Mouse (Mus musculus) left cerebral cortex, postnatal 25 days (tissue): Measurements from ENCODE around the gene Usp10. TPM values are rescaled to one million over a fixed set of nuclear protein-coding genes. Genes with fewer than 3 reads are reported as not detected.
A peak's percentile ranks its signal among the peaks of the same experiment; 100 is the strongest.

ENCODE experiments used
- DNase-seq, 2 experiments: peaks; one replicate each; pipeline ENCODE4 v3.0.0; 2022; ENCODE audit warnings: low spot score in 2 of 2, mixed read lengths in 1 of 2
- intact Hi-C: fragments of 180-260 bp; cut with DNase I; formaldehyde crosslinking; loops from one replicate; pipeline ENCODE4 v1.15.1; 2025
- total RNA-seq, 2 experiments: library from RNA; stranded (reverse); gene quantifications; 2 replicates each; pipeline ENCODE4 v1.2.3; 2021

Usp10 gene
- total RNA-seq, 2 experiments from 2014 or later = 84.4 to 84.7 TPM

DNA sequence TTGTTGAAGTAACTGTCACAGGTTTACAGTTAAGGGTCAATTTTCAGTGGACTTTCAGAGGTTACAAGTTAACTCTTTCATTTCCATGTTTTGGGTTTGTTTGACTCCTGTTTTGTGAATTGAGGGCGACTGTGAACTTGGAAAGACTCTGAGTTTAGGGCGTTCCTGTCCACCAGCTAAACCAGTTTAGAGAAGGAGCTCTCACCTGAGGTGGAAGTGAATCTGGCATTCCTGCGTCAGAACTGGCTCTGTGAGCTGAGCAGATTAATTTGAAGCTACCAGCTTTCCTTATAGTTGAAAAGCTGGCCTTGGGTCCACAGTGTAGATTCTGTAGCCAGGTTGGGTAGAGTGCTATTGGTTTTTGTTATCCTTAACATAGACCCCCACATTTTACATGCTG is 3.0 kb downstream of the Usp10 start:
- intact Hi-C loops = no loop called here
- DNase-seq = no peak

DNA sequence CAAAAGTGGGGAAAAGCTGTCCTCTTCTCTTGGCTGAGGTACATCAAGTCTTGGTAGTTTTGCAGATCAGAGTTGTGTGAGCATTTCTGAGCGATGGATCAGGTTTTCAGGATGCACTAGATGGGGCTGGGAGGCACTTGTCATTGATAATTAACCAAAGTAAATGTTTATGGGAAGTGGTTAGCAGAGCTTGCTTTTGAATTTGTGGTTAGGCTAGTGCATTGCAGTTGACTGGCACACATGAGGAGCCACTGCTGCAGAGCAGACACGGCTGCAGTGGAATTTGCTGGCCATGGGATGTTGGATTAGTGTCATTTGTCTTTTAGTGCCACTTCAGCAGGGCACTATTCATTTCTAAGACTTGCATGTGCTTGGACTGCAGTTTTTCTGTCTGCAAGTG is 4.0 kb downstream of the Usp10 start:
- intact Hi-C loops = no loop called here
- no peak for DNase-seq

DNA sequence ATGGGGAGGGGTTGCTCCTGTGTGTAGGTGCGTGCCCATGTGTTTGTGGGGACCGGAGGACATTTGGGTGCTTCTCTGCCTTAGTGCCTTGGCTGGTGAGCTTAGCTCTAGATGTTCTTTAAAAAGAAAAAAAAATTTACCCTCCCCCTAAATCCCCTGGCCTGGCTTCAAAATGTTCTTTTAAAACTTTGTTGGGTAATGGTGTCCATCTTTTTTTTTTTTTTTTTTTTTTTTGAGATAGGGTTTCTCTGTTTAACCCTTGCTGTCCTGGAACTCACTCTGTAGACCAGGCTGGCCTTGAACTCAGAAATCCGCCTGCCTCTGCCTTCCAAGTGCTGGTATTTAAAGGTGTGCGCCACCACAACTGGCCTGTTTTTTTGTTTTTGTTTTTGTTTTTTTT is 5.1 kb downstream of the Usp10 start:
- intact Hi-C loops = no loop called here
- no peak for DNase-seq

DNA sequence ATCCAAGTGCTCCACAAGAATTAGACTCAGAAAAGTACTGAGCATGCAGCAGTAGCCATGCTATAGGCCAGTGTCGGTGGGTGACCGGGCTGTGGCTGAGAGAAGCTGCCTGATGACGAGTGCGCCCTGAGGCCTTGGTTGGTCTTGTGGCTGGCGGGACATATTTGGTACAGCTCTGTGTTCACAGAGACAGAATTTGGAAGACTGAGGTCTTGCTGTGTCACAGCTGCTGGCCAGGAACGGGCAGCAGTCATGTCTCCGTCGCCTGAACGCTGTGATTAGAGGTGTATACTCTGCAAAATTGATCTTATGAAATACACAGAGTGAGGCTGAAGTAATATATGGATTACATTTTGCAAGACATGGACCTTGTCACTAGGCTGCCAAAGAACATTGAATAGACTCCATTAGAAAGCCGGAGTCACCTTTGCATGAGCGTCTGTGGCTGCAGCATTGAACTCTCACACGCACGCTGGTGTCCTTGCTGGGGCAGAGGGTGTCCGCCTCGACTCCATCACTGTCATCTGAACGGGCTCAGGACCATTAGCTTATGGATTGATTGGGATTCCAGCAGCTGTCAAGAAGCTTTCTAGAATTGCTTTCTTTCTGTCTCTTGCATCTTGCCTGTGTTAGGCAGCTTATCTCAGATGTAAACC is 6.2 kb downstream of the Usp10 start:
- no peak for DNase-seq
- intact Hi-C loops = no loop called here

DNA sequence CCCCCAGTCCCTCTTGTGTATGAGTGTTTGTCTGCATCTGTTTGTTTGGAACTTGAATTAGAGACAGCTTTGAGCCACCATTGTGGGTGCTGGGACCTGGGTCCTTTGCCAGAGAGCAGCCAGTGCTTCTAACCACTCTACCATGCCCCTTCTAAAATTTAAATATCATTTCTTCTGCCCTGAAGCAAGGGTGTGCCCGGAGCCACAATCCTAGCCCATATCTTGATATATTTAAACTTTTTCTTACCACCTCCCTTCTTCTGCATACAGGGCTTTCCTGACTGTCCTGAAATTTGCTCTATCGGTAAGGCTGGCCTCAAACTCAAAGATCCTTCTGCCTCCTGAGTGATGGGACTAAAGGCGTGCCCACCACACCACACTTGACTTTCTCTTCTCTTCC is 7.3 kb downstream of the Usp10 start:
- no peak for DNase-seq
- intact Hi-C loops = no loop called here

DNA sequence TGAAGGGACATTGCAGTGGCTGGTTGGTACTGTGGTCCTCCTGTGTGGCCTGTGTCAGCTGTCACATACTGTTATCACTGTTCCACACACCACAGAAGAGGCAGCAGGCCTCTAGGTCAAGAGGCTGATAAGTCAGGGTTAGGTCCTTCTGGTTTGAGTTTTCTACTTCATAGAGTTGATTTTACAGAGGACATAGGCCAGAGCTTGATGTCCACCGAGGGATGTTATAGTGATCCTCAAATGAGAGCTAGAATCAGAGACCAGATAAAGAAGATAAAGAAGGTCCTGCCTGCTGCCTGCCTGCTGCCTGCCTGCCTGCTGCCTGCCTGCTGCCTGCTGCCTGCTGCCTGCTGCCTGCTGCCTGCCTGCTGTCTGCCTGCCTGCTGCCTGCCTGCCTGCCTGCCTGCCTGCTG is 8.0 kb downstream of the Usp10 start:
- no peak for DNase-seq
- intact Hi-C loops = no loop called here

DNA sequence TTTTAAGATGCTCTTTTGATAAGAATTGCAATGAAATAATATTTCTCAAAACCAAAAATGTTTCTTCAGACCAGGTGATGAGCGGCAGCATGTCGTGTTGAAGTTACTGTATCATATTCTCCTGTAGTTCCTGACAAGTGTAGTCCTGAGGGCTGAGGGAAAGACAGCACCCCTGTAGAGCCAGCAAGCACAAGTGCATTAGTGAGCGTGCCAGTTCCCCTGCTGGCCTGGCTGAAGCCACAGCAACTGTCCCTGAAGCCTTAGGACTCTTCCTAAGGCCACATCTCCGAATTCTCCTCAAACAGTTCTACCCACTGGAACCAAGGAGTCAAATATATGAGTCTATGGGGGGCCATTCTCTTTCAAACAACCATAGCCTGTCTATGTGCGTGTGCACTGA is 13.1 kb downstream of the Usp10 start:
- no peak for DNase-seq
- intact Hi-C loops = loop anchor here (10.0 kb wide), 1 partner anchor 238 kb away; no protein-coding TSS in a partner anchor

DNA sequence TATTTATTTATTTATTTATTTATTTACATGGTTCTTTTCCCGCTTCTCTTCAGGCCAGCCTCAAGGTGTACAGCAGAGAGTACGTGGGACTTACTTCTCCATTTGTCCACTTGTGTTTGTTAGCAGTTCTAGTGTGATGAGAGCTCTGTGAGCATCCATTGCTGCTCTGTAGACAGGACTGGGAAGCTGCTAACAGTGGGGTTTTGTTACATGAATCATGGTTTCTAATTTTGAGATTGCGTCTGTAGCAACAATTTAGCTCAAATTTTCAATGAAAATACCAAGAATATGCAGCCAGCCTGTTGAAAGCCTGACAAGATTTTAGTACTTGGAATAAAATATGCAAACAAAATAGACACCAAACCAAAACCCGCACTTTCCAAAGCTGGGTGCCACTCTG is 15.3 kb downstream of the Usp10 start:
- intact Hi-C loops = loop anchor here (10.0 kb wide), 1 partner anchor 241 kb away; no protein-coding TSS in a partner anchor
- DNase-seq = peak in 1 of 2 experiments; percentile 70

DNA sequence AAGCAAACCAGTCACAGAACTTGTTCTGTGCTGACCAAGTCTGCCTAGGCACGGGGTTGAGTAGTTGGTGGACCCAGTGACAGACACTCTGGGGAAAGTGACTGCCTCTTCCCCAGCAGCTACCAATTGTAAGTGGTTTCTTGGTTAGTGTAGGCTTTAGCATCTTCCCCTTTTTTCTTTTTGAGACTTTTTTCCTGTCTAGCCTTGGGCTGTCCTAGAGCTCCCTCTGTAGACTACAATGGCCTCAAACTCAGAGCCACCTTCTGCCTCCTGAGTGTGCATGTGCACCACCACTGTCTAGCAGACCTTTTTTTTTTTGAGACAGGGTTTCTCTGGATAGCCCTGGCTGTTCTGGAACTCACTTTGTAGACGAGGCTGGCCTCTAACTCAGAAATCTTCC is 16.3 kb downstream of the Usp10 start:
- intact Hi-C loops = loop anchor here (2.0 to 10.0 kb wide), 2 partner anchors 148 to 242 kb away; partner anchors contain the start of gene Tldc1
- DNase-seq = no peak

DNA sequence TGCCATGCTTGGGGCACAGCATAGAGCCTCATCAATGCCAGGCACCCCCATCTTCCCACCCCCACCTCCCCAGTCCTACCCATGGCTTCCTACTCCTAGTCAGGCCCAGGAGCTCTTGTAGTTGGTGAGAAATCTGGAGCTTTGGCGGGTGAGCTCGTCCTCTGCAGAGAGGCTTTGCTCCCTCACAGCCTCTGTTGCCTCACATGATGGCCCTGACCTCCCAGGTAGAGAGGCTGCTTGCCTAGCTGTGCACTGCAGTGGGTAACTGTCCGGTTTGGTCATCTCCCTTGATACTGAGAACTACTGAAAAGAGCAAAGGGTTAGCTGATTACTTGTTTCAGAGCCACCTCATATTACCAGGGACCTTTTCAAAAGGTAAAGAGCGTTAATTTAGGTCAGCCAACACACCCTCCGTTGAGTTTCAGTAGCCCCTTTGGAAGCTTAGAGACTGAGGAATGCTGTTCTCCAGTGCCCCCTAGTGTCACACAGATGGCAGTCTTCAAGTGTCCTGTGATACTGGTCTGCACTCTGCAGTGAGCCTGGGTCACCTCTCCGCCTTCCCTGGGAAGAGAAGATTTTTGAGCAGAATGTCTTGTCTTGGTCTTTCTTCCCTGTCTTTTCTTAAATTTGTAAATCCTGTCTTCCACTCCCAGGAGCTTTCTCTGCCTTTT is 17.4 kb downstream of the Usp10 start:
- intact Hi-C loops = loop anchor here (2.0 to 10.0 kb wide), 2 partner anchors 149 to 243 kb away; partner anchors contain the start of gene Tldc1
- peak in 1 of 2 experiments; percentile 39 for DNase-seq

DNA sequence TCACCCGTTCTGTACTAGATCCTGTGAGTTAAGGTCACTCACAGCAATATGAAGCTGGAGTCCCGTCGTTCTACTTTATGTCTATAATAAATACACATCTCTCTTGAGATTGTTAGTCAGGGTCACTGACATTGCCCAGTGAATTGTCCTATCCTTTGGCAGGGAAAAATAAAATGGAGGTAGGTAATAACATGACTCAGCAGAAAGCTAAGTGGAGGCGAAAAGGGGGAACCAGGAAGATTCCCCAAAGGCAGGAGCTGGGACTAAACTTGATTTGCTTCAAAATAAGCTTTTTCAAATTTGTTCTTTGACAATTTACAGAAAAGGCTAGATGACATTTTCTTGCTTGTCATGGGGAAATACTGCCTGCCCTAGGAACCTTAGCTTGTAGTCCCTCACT is 21.2 kb downstream of the Usp10 start:
- no peak for DNase-seq
- intact Hi-C loops = no loop called here

DNA sequence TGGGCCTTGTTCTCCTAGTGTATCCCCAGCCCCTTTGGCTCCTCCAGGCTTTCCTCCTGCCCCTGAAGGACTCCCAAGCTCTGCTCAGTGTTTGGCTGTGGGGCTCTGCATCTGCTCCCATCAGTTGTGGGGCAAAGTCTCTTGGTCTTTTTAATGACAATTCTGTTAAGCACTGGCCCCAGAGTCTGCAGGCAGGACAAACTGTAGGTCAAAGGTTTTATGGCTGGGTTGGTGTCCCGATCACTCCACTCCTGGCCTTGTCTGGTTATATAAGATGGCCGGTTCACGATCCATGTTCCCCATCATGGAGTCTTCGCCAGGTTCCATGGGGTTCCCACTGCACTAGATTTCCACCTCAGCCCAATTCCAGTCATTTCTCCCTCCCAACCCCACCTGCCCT is 23.5 kb downstream of the Usp10 start:
- no peak for DNase-seq
- intact Hi-C loops = no loop called here

DNA sequence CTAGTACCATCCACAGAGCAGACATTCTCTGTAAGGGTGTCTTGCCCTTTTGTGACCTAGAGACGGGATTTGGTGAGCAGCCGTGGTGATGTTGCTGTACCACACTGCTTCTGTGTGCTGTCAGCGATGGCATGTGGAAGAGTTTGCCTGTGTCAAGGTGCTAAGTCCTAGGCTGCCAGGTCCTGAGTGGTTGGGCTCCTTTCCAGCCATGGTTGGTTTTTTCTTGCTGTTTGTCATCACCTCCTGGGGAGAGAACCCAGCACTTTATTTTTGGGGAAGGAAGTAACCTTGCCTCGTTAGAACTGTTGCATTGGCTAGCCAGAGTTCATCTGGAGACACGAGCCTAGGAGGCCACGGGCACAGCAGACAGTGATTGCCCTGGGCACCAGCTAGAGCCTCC is 25.4 kb downstream of the Usp10 start:
- intact Hi-C loops = no loop called here
- DNase-seq = no peak

DNA sequence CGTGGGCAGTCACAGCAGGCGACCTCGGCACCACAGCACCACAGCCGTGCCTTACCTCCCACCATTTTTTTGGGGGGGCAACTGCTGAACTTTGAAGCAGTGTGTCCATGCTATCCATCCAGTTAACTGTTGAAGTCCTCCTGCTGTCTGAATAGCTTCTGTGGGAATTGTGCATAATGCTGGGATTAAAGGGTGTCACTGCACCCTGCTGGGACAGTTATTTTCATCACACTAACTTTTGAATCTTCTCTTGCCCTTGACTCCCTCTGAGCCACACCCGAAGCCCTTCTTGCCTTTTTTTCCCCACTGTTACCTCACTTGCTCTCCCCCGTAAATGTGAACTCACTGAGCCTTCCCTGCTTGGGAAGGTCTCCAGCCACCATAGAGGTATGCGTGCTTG is 28.3 kb downstream of the Usp10 start:
- intact Hi-C loops = no loop called here
- no peak for DNase-seq

DNA sequence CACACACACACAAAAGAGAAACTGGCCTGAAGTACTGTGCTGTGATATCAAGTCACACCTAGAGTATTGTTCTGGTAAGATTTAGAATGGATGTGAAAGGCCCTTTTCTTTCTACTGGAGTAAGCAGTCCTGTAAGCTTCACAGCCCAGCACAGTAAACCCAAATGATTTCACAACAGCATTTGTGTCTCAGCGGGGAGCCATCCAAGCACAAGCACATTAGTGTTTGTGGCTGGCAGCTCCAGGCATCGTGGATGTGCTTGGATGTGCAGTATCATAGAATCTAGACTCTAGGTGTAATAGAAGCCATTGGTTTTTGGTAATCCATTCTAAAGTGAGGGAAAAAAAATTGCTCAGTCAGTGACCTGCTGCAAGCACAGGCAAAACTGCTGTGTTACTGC is 29.2 kb downstream of the Usp10 start:
- intact Hi-C loops = no loop called here
- DNase-seq = no peak

DNA sequence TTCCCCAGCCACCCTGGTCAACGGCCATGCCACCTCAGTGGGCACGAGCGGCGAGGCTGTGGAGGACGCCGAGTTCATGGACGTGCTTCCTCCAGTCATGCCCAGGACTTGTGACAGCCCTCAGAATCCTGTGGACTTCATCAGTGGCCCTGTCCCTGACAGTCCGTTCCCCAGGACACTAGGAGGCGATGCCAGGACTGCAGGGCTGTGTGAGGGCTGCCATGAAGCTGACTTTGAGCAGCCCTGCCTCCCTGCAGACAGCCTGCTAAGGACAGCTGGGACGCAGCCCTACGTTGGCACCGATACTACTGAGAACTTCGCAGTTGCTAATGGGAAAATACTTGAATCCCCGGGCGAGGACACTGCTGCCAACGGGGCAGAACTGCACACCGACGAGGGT is 31.3 kb downstream of the Usp10 start:
- intact Hi-C loops = no loop called here
- DNase-seq = no peak

DNA sequence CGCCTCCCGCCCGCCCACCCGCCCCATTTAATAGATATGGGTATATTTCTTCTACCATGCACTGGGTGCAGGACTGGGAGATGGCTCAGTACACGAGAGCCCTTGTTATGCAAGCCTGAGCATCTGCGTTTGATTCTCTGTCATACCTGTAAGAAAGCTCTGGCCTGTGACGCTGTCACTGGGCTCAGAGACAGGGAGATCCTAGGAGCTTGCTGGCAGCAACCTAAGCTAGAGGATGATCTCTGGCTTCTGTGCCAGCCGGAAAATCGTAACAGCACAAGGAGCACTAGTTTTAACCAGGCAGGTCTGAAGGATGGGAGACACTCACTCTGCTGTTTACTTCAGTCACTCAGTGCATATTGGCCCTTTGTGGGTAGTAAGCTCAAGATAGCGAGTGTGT is 33.5 kb downstream of the Usp10 start:
- DNase-seq = no peak
- intact Hi-C loops = loop anchor here (1.0 kb wide), 2 partner anchors 129 to 135 kb away; no protein-coding TSS in a partner anchor

DNA sequence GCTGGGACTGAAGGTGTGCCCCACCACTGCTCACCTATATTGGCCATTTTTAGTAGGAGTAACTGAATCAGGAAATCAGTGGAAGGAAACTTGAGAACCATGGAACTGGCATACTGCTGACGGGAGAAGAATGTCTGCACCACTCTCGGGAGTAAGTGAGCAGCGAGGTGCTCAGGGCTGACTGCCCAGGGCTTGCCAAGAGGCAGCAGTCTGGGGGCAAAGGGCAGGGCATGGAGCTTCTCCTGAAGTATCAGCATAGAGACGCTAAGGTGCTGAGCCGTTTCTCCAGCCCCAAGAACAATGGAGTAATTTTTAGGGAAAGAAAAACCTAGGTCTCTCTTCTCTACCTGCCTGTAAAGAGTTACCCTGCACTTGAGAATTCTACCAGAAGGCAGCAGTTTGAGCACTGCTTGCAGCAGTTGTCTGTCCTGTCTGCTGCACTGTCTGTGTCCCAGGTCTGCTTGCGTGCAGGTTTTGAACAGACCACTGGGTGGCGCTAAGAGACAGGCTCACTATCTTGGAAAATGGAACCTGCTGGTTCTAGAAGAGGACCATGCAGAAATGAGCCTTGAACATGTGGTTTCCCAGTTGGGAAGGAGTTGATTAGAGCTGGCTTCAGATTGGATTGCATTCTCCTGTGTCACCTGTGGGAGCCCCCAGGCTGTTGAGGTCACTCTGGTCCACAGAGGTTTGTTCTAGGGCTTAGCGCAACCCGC is 34.1 kb downstream of the Usp10 start:
- DNase-seq = peak; percentile 79 to 83
- intact Hi-C loops = loop anchor here (1.0 kb wide), 2 partner anchors 128 to 134 kb away; no protein-coding TSS in a partner anchor

DNA sequence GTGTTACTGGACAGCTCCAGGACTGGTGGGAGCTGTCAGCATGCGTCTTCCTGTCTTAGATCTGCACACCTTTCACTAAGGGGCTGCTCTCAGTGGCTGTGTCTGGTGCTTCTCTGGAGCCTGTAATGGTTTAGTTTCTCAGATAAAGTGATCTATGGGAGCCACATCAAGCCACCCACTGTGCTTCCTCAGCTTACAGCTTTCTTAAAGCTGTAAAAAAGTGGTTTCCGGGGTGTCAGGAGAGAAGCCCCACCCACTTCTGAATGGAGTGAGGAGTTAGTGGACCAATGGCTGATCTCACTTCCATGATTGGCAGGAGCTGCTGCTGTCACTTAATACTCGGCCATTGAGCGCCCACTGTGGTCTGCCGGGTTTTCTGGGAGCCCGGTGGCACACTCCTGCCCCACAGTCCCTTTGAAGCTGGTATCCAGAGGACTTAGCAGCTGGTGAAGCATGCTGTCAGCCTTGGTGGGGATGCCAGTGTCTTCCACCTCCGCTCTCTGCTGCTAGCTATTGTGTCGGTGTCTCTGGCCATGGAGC is 36.2 kb downstream of the Usp10 start:
- intact Hi-C loops = no loop called here
- DNase-seq = no peak

DNA sequence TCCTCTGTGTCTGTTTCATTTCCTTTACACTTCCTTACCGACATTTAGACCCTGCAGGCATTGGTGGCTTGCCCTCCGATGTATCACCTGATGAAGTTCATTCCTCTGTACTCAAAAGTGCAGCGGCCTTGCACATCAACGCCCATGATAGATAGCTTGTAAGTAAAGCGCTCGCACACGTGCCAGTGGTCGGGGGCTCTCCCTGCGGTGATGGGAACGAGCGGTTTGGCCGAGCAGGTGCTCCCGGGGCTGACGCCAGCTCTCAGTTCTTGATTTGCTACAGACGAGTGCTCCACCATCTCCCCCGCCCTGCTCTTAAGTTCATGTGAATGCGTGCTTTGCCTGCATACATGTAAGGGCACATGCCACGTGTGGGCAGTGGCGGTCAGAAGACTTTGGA is 37.5 kb downstream of the Usp10 start:
- intact Hi-C loops = no loop called here
- no peak for DNase-seq
